Comparison of ENCODE assay signal across 23 mouse cellular contexts in genomic region chr7:66741412-66741811, GRCm38 (mm10). TPM values are rescaled to one million over a fixed set of nuclear protein-coding genes. Genes with fewer than 3 reads are reported as not detected.
A peak's percentile ranks its signal among the peaks of the same experiment; 100 is the strongest.
DNase-seq lines count a peak whose midpoint lies in the region; ATAC-seq lines count a peak whose summit lies in the region.
"Had no signal": no experiment of that assay in that cellular context is flagged by ENCODE, and none has a peak within 500 bp of the region (broad histone marks: within the 10 kb centered on the region; RNA-seq: fewer than 3 reads in every experiment).

No protein-coding gene starts in this region.

- H3K4me2 ChIP-seq in hindbrain, embryonic 15.5 days, result no peak overlapping the region
- no peak overlapping the region for H3K4me2 ChIP-seq in hindbrain, embryonic 13.5 days
- H3K4me2 ChIP-seq: embryonic facial prominence, embryonic 12.5 days; embryonic facial prominence, embryonic 15.5 days; heart, embryonic 13.5 days had no signal

- intact Hi-C loops in left cerebral cortex, postnatal 4 days (cut with DNase I), result no loop called here
- intact Hi-C loops in left cerebral cortex, postnatal 36 days (cut with DNase I), result no loop called here

- DNase-seq in cerebellum, postnatal 10 days, result peak; percentile 78 to 90
- DNase-seq in left cerebral cortex, postnatal 4 days, result peak; percentile 81
- DNase-seq in left cerebral cortex, postnatal 36 days (ENCODE audit: low spot score in 2 of 2), result no peak
- peak; percentile 25 for DNase-seq in Muller cell, postnatal 12 days (ENCODE audit: inconsistent ontology term)
- DNase-seq in gastrocnemius, adult 8-10 months (ENCODE audit: low spot score in 2 of 2), result no peak
- DNase-seq: cerebellum, adult 11 months; cerebellum, adult 2 months; forebrain, postnatal 0 days; gastrocnemius, adult 2 months; gastrocnemius, postnatal 25 days; heart, adult 18-20 months; heart, postnatal 14 days had no signal

- H3K27me3 ChIP-seq in hindbrain, embryonic 15.5 days, result no peaks in the 10 kb centered on the region
- H3K27me3 ChIP-seq in hindbrain, embryonic 13.5 days, result no peaks in the 10 kb centered on the region
- H3K27me3 ChIP-seq: embryonic facial prominence, embryonic 12.5 days; embryonic facial prominence, embryonic 15.5 days; heart, embryonic 13.5 days; Patski had no signal

- no peak for ATAC-seq in cerebellum, adult (ENCODE audit: insufficient number of reproducible peaks, low FRiP score, low TSS enrichment)
- peak; percentile 59; the same call in 1 of the 2 replicates for ATAC-seq in hindbrain, embryonic 15.5 days (ENCODE audit: low FRiP score, low read depth)
- ATAC-seq in hindbrain, embryonic 13.5 days (ENCODE audit: low FRiP score), result no peak
- ATAC-seq: forebrain, embryonic 14.5 days; forebrain, postnatal 0 days; intestine, postnatal 0 days; Patski had no signal

- 0 out of 2 replicates have a peak, but pooled peaks cover 2% of the 10 kb centered on the region for H3K4me1 ChIP-seq in hindbrain, embryonic 15.5 days (replicated peaks)
- no peaks in the 10 kb centered on the region; the same call in 1 of the 2 replicates for H3K4me1 ChIP-seq in hindbrain, embryonic 13.5 days (replicated peaks)
- H3K4me1 ChIP-seq: embryonic facial prominence, embryonic 12.5 days; embryonic facial prominence, embryonic 15.5 days had no signal

- no peak overlapping the region for H3K27ac ChIP-seq in hindbrain, embryonic 15.5 days (replicated peaks)
- H3K27ac ChIP-seq in hindbrain, embryonic 13.5 days, result no peak overlapping the region
- H3K27ac ChIP-seq: embryonic facial prominence, embryonic 12.5 days; embryonic facial prominence, embryonic 15.5 days; gastrocnemius, adult 2 months; heart, embryonic 13.5 days had no signal

- H3K9ac ChIP-seq in hindbrain, embryonic 15.5 days, result no peak overlapping the region
- no peak overlapping the region for H3K9ac ChIP-seq in hindbrain, embryonic 13.5 days
- H3K9ac ChIP-seq: embryonic facial prominence, embryonic 12.5 days; embryonic facial prominence, embryonic 15.5 days; forebrain, postnatal 0 days; heart, embryonic 13.5 days had no signal

- H3K4me3 ChIP-seq in hindbrain, embryonic 15.5 days, result no peak overlapping the region
- no peak overlapping the region for H3K4me3 ChIP-seq in hindbrain, embryonic 13.5 days
- H3K4me3 ChIP-seq: embryonic facial prominence, embryonic 12.5 days; embryonic facial prominence, embryonic 15.5 days; gastrocnemius, adult 2 months; heart, embryonic 13.5 days had no signal

- no peaks in the 10 kb centered on the region for H3K9me3 ChIP-seq in hindbrain, embryonic 15.5 days
- no peaks in the 10 kb centered on the region for H3K9me3 ChIP-seq in hindbrain, embryonic 13.5 days
- H3K9me3 ChIP-seq: embryonic facial prominence, embryonic 12.5 days; embryonic facial prominence, embryonic 15.5 days; heart, embryonic 13.5 days had no signal

- no peaks in the 10 kb centered on the region for H3K36me3 ChIP-seq in hindbrain, embryonic 15.5 days
- H3K36me3 ChIP-seq in hindbrain, embryonic 13.5 days, result no peaks in the 10 kb centered on the region
- H3K36me3 ChIP-seq: embryonic facial prominence, embryonic 12.5 days; embryonic facial prominence, embryonic 15.5 days; heart, embryonic 13.5 days had no signal

- WGBS in hindbrain, embryonic 15.5 days, result 52% methylated on average over 8 of the region's 8 CpGs
- WGBS in hindbrain, embryonic 13.5 days, result 61% methylated on average over 8 of the region's 8 CpGs

RNA-seq across cellular contexts. Expression of gene Cers3, which starts 1.9 kb away (rescaled TPM):
- polyA plus RNA-seq in hindbrain, embryonic 15.5 days (2015; fragmentation: Nextera tagmentation; extraction: Ambion mirVana), result 0.39 and 0.52 TPM in 2 replicates
- polyA plus RNA-seq in hindbrain, embryonic 13.5 days (2015; fragmentation: Nextera tagmentation; extraction: Ambion mirVana), result 0.29 and 0.36 TPM in 2 replicates
- total RNA-seq in left cerebral cortex, postnatal 4 days (2021), result 1 to 10 TPM; 1.2 to 1.6 TPM
- under 1 TPM; 0.22 to 0.68 TPM for total RNA-seq in left cerebral cortex, postnatal 36 days (2021)
- under 1 TPM in 2 of 4 experiments, not detected in 2; 0.25 to 0.51 TPM for total RNA-seq in gastrocnemius, adult 8-10 months (2022)
- total RNA-seq: common myeloid progenitor, adult 5-6 weeks; gastrocnemius, adult 2 months; gastrocnemius, postnatal 25 days; hematopoietic stem cell, adult 5-6 weeks had no signal

RNA-seq across cellular contexts. Expression of gene Lins1, which starts 51.7 kb away (rescaled TPM):
- polyA plus RNA-seq in hindbrain, embryonic 15.5 days (2015; fragmentation: Nextera tagmentation; extraction: Ambion mirVana), result 16.6 and 17.1 TPM in 2 replicates
- polyA plus RNA-seq in hindbrain, embryonic 13.5 days (2015; fragmentation: Nextera tagmentation; extraction: Ambion mirVana), result 17.0 and 17.1 TPM in 2 replicates
- total RNA-seq in left cerebral cortex, postnatal 4 days (2021), result 10 to 100 TPM; 19.6 to 21.3 TPM
- 1 to 10 TPM; 7.8 to 8.4 TPM for total RNA-seq in left cerebral cortex, postnatal 36 days (2021)
- total RNA-seq in gastrocnemius, adult 8-10 months (2022), result 1 to 10 TPM; 5.2 to 6.0 (median 5.6) TPM

RNA-seq across cellular contexts. Expression of gene Asb7, which starts 52.0 kb away (rescaled TPM):
- polyA plus RNA-seq in hindbrain, embryonic 15.5 days (2015; fragmentation: Nextera tagmentation; extraction: Ambion mirVana), result 14.1 and 16.6 TPM in 2 replicates
- polyA plus RNA-seq in hindbrain, embryonic 13.5 days (2015; fragmentation: Nextera tagmentation; extraction: Ambion mirVana), result 16.7 and 18.3 TPM in 2 replicates
- total RNA-seq in left cerebral cortex, postnatal 4 days (2021), result 10 to 100 TPM; 18.8 to 24.2 TPM
- 10 to 100 TPM; 19.6 to 19.7 TPM for total RNA-seq in left cerebral cortex, postnatal 36 days (2021)
- 10 to 100 TPM in 1 of 4 experiments, 1 to 10 TPM in 3; 7.1 to 10.8 (median 9.2) TPM for total RNA-seq in gastrocnemius, adult 8-10 months (2022)

Comparison
In these comparisons a context has a peak if more than half of its experiments do, and no peak if none do; other contexts are left out.
1. DNase-seq: peak in cerebellum, postnatal 10 days (2 of 2), left cerebral cortex, postnatal 4 days (single experiment) and Muller cell, postnatal 12 days (single experiment); none in left cerebral cortex, postnatal 36 days (0 of 2) and gastrocnemius, adult 8-10 months (0 of 2).